Mouse (Mus musculus) forebrain, embryonic 16.5 days (tissue): ENCODE results near the gene Slc27a1. TPM values are rescaled to one million over a fixed set of nuclear protein-coding genes. Genes with fewer than 3 reads are reported as not detected.

Experiments
- microRNA-seq: library from miRNA; unstranded; fragments of <30 nt; microRNA quantifications from one replicate; pipeline ENCODE4, GENCODE M21; 2017
- polyA plus RNA-seq: library from polyadenylated mRNA; unstranded; fragments of >200 nt; fragmentation: Nextera tagmentation; extraction: Ambion mirVana; gene quantifications from 2 replicates; pipeline ENCODE4 v1.2.1, GENCODE M21; 2015

The Slc27a1 gene
- polyA plus RNA-seq, 1 experiment from 2014 or later = 75.9 TPM

Small RNA genes lying within 50 kb of the gene (microRNA-seq; reads per million reads assigned to microRNA genes)
- gene Mir6769b = 2.3 reads per million, percentile 5 among the genes with 10 or more reads in this experiment

Other genes starting within 250 kb of the Slc27a1 start
- 100 and 115 TPM in 2 replicates for gene Use1, start 202.0 kb upstream of the Slc27a1 start, polyA plus RNA-seq
- gene Ocel1, start 197.6 kb upstream of the Slc27a1 start, polyA plus RNA-seq = 7.8 and 8.0 TPM in 2 replicates
- gene Nr2f6, start 186.9 kb upstream of the Slc27a1 start, polyA plus RNA-seq = 11.8 and 13.2 TPM in 2 replicates
- gene Ushbp1, start 173.1 kb upstream of the Slc27a1 start, polyA plus RNA-seq = 6.1 and 6.9 TPM in 2 replicates
- 103 and 105 TPM in 2 replicates for gene Babam1, start 172.0 kb upstream of the Slc27a1 start, polyA plus RNA-seq
- 12.3 and 18.9 TPM in 2 replicates for gene Ankle1, start 162.9 kb upstream of the Slc27a1 start, polyA plus RNA-seq
- gene Abhd8, start 105.2 kb upstream of the Slc27a1 start, polyA plus RNA-seq = 113 and 127 TPM in 2 replicates
- gene Mrpl34, start 103.9 kb upstream of the Slc27a1 start, polyA plus RNA-seq = 173 and 178 TPM in 2 replicates
- 218 and 236 TPM in 2 replicates for gene Dda1, start 99.7 kb upstream of the Slc27a1 start, polyA plus RNA-seq
- gene Ano8, start 82.9 kb upstream of the Slc27a1 start, polyA plus RNA-seq = 4.1 and 4.4 TPM in 2 replicates
- 12.1 and 12.6 TPM in 2 replicates for gene Gtpbp3, start 80.8 kb upstream of the Slc27a1 start, polyA plus RNA-seq
- gene Plvap, start 57.1 kb upstream of the Slc27a1 start, polyA plus RNA-seq = 3.5 and 4.4 TPM in 2 replicates
- 0.26 TPM in 1 of 2 replicates, not detected in the other for gene Ccdc194, start 43.2 kb upstream of the Slc27a1 start, polyA plus RNA-seq
- 4.7 and 7.5 TPM in 2 replicates for gene Bst2, start 31.4 kb upstream of the Slc27a1 start, polyA plus RNA-seq
- gene Mvb12a, start 26.0 kb upstream of the Slc27a1 start, polyA plus RNA-seq = 52.8 and 65.3 TPM in 2 replicates
- 0.15 and 0.16 TPM in 2 replicates for gene Tmem221, start 10.0 kb upstream of the Slc27a1 start, polyA plus RNA-seq
- not detected in 2 replicates for gene Nxnl1, start 2.3 kb upstream of the Slc27a1 start, polyA plus RNA-seq
- 167 and 189 TPM in 2 replicates for gene Pgls, start 23.3 kb downstream of the Slc27a1 start, polyA plus RNA-seq
- gene Fam129c, start 28.8 kb downstream of the Slc27a1 start, polyA plus RNA-seq = 6.2 and 8.4 TPM in 2 replicates
- 60.4 and 63.6 TPM in 2 replicates for gene Colgalt1, start 42.1 kb downstream of the Slc27a1 start, polyA plus RNA-seq
- gene Unc13a, start 102.9 kb downstream of the Slc27a1 start, polyA plus RNA-seq = 23.1 and 33.6 TPM in 2 replicates
- 3.4 and 4.1 TPM in 2 replicates for gene Jak3, start 107.4 kb downstream of the Slc27a1 start, polyA plus RNA-seq
- not detected in 2 replicates for gene Insl3, start 120.3 kb downstream of the Slc27a1 start, polyA plus RNA-seq
- 0.58 and 0.68 TPM in 2 replicates for gene B3gnt3, start 132.9 kb downstream of the Slc27a1 start, polyA plus RNA-seq
- gene Fcho1, start 156.8 kb downstream of the Slc27a1 start, polyA plus RNA-seq = 72.4 and 100 TPM in 2 replicates